Mouse (Mus musculus) spleen, postnatal 10 days (tissue): Measurements from ENCODE around the gene Cep57.

Source experiments
- DNase-seq, 2 experiments: peaks; one replicate each; pipeline ENCODE4 v3.0.0; 2021 to 2022; ENCODE audit warnings: low spot score in 2 of 2

The Cep57 gene

GRCm38 (mm10) chr9:13826832-13827405, at the start of gene Cep57:
TSS of gene Cep57 (minus strand) at chr9:13827107.
- peak; percentile 91 to 94 for DNase-seq

GRCm38 (mm10) chr9:13875340-13875739, 48.4 kb upstream of the Cep57 start:
- DNase-seq: no peak

- no peak for DNase-seq
Observed at GRCm38 (mm10) chr9:13874359-13874758, 47.5 kb upstream of the Cep57 start.

GRCm38 (mm10) chr9:13871631-13872030, 44.7 kb upstream of the Cep57 start:
- DNase-seq: no peak

GRCm38 (mm10) chr9:13867646-13868045, 40.7 kb upstream of the Cep57 start:
- DNase-seq: no peak

GRCm38 (mm10) chr9:13856777-13857176, 29.9 kb upstream of the Cep57 start:
- no peak for DNase-seq

- no peak for DNase-seq
Observed at GRCm38 (mm10) chr9:13856247-13856646, 29.3 kb upstream of the Cep57 start.

GRCm38 (mm10) chr9:13853876-13854275, 27.0 kb upstream of the Cep57 start:
- no peak for DNase-seq

- peak in 1 of 2 experiments; percentile 16 for DNase-seq
Observed at GRCm38 (mm10) chr9:13848481-13849480, 21.9 kb upstream of the Cep57 start.

- DNase-seq: no peak
Observed at GRCm38 (mm10) chr9:13847591-13847990, 20.7 kb upstream of the Cep57 start.

GRCm38 (mm10) chr9:13836726-13837125, 9.8 kb upstream of the Cep57 start:
- no peak for DNase-seq

- DNase-seq: no peak
Observed at GRCm38 (mm10) chr9:13835256-13835655, 8.3 kb upstream of the Cep57 start.

- no peak for DNase-seq
Observed at GRCm38 (mm10) chr9:13828087-13828441, 1.2 kb upstream of the Cep57 start.

- peak; percentile 98 to 99 for DNase-seq
Observed at GRCm38 (mm10) chr9:13827406-13828086, 639 bp upstream of the Cep57 start, which contains the start of gene Fam76b. TSS of gene Fam76b (plus strand) at chr9:13827716.

- peak in 1 of 2 experiments; percentile 75 for DNase-seq
Observed at GRCm38 (mm10) chr9:13826391-13826805, 509 bp downstream of the Cep57 start.

GRCm38 (mm10) chr9:13825896-13826295, 1.0 kb downstream of the Cep57 start:
- no peak for DNase-seq

- no peak for DNase-seq
Observed at GRCm38 (mm10) chr9:13820774-13821173, 6.1 kb downstream of the Cep57 start.

- no peak for DNase-seq
Observed at GRCm38 (mm10) chr9:13818369-13818768, 8.5 kb downstream of the Cep57 start.

- DNase-seq: peak in 1 of 2 experiments; percentile 22
Observed at GRCm38 (mm10) chr9:13809937-13810336, 17.0 kb downstream of the Cep57 start.

GRCm38 (mm10) chr9:13807657-13808056, 19.2 kb downstream of the Cep57 start:
- no peak for DNase-seq

GRCm38 (mm10) chr9:13806854-13807253, 20.1 kb downstream of the Cep57 start:
- no peak for DNase-seq

GRCm38 (mm10) chr9:13804480-13804879, 22.4 kb downstream of the Cep57 start:
- DNase-seq: no peak
